Mouse (Mus musculus) thymus, postnatal 14 days (tissue): ENCODE measurements around the gene Tdp2.

Experiments
- DNase-seq: peaks from one replicate; pipeline ENCODE4 v3.0.0; 2021

Gene Tdp2

DNA sequence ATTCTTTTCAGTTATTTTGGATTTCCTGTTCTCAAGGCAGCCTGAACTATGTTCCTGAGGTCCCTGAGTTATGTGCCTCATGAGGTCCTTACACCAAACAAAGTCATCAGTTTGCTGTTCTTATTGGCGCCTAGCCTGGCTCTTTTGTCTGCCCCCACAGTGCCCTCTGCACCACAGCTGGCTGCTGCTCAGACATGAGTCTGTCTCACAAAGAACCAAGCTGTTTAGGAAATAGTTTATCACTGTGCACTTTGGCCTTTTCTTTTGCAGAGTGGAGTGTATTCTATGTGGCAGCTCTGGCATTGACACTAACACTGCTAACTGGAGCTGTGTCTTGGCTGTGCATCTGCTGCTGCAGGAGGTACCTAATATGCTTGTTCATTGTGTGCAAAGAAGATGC, 58.1 kb downstream of the Tdp2 start:
- DNase-seq: no peak
